Mouse (Mus musculus): ENCODE data around the gene 9930111J21Rik2.
"Not testable (repeated sequence)": the region's sequence is repeated elsewhere in the genome, so short reads cannot be mapped to it uniquely, and the experiment has no call there.

- not testable (repeated sequence) for TF ChIP-seq CTCF (IDR thresholded peaks at IDR 0.05; ENCODE audit: insufficient read depth, low read length); POLR2A (IDR thresholded peaks at IDR 0.05; ENCODE audit: borderline replicate concordance, extremely low read depth, low read depth, low read length)
Observed at GRCm38 (mm10) chr11:49063713-49064469, 12.8 kb upstream of the 9930111J21Rik2 start, which contains the start of gene Tgtp2.

All from lung, adult 2 months (tissue).